Mouse (Mus musculus) forebrain, embryonic 15.5 days (tissue): ENCODE measurements around the gene Gad1. TPM values are rescaled to one million over a fixed set of nuclear protein-coding genes. Genes with fewer than 3 reads are reported as not detected.
A peak's percentile ranks its signal among the peaks of the same experiment; 100 is the strongest.

ENCODE experiments used
- ATAC-seq: fragments of 200-750 bp; cut with Nextera tagmentation; replicated peaks from 2 replicates; pipeline ENCODE4 v1.8.0; 2017; ENCODE audit warnings: mild to moderate bottlenecking, moderate TSS enrichment, moderate library complexity
- H3K27ac ChIP-seq: fragments of 300-500 bp; sonication (generic); replicated peaks from 2 replicates; pipeline ENCODE4 v1.5.1; 2015; ENCODE audit warnings: mild to moderate bottlenecking, inconsistent platforms
- H3K27me3 ChIP-seq: fragments of 300-500 bp; sonication (generic); 2 replicates; pipeline ENCODE4 v1.6.1; 2015; ENCODE audit warnings: inconsistent platforms
- H3K36me3 ChIP-seq: fragments of 300-500 bp; sonication (generic); 2 replicates; pipeline ENCODE4 v1.6.1; 2015; ENCODE audit warnings: mild to moderate bottlenecking, inconsistent platforms
- H3K4me1 ChIP-seq: fragments of 300-500 bp; sonication (generic); 2 replicates; pipeline ENCODE4 v1.6.1; 2015; ENCODE audit warnings: inconsistent platforms
- H3K4me2 ChIP-seq: fragments of 300-500 bp; sonication (generic); replicated peaks from 2 replicates; pipeline ENCODE4 v1.6.1; 2015; ENCODE audit warnings: mild to moderate bottlenecking, inconsistent platforms
- H3K4me3 ChIP-seq: fragments of 300-500 bp; sonication (generic); 2 replicates; pipeline ENCODE4 v1.5.1; 2015; ENCODE audit warnings: mild to moderate bottlenecking, inconsistent platforms
- H3K9ac ChIP-seq: fragments of 300-500 bp; sonication (generic); replicated peaks from 2 replicates; pipeline ENCODE4 v1.6.1; 2015; ENCODE audit warnings: mild to moderate bottlenecking, inconsistent platforms
- H3K9me3 ChIP-seq: fragments of 300-500 bp; sonication (generic); 2 replicates; pipeline ENCODE4 v1.6.1; 2016; ENCODE audit warnings: inconsistent platforms
- whole genome bisulfite sequencing: fragments of 180-500 bp; shearing (Covaris S2); methylation state at CpG from one replicate; pipeline ENCODE4 v1.1.7; 2015; ENCODE audit warnings: mixed read lengths; 5-methylcytosine and 5-hydroxymethylcytosine counted together
- polyA plus RNA-seq: library from polyadenylated mRNA; unstranded; fragments of >200 nt; fragmentation: Nextera tagmentation; extraction: Ambion mirVana; gene quantifications from 2 replicates; pipeline ENCODE4 v1.2.1, GENCODE M21; 2015

The Gad1 gene
- polyA plus RNA-seq, 1 experiment from 2014 or later = 71.1 TPM

- no peak overlapping the region for H3K4me2 ChIP-seq
- ATAC-seq = peak; percentile 32; the same call in 1 of the 2 replicates
- no peak overlapping the region for H3K9ac ChIP-seq
- H3K27ac ChIP-seq = no peak overlapping the region
- peaks cover 33% of the 10 kb centered on the region for H3K36me3 ChIP-seq
- no peaks in the 10 kb centered on the region for H3K27me3 ChIP-seq
- H3K9me3 ChIP-seq = no peaks in the 10 kb centered on the region
- no peaks in the 10 kb centered on the region for H3K4me1 ChIP-seq
- 81% methylated on average over 2 of the region's 2 CpGs for WGBS
- no peak overlapping the region for H3K4me3 ChIP-seq
Measured at GRCm38 (mm10) chr2:70595896-70596295, 43.0 kb downstream of the Gad1 start.

GRCm38 (mm10) chr2:70609769-70610168 lies 56.9 kb downstream of the Gad1 start:
- 49% methylated on average over 3 of the region's 3 CpGs for WGBS
- no peaks in the 10 kb centered on the region for H3K4me1 ChIP-seq
- H3K27me3 ChIP-seq = no peaks in the 10 kb centered on the region
- no peak overlapping the region for H3K4me2 ChIP-seq
- no peak overlapping the region for H3K9ac ChIP-seq
- no peak overlapping the region for H3K4me3 ChIP-seq
- no peaks in the 10 kb centered on the region for H3K9me3 ChIP-seq
- no peak for ATAC-seq
- no peaks in the 10 kb centered on the region; the same call in 1 of the 2 replicates for H3K36me3 ChIP-seq
- H3K27ac ChIP-seq = no peak overlapping the region

GRCm38 (mm10) chr2:70614745-70615351 lies 62.0 kb downstream of the Gad1 start:
- no peaks in the 10 kb centered on the region for H3K36me3 ChIP-seq
- 84% methylated on average over 7 of the region's 7 CpGs for WGBS

GRCm38 (mm10) chr2:70616076-70616475 lies 63.2 kb downstream of the Gad1 start:
- no peaks in the 10 kb centered on the region for H3K4me1 ChIP-seq
- 85% methylated on average over 2 of the region's 2 CpGs for WGBS

More at GRCm38 (mm10) chr2:70614745-70615351, 62.0 kb downstream of the Gad1 start:
- no peaks in the 10 kb centered on the region for H3K9me3 ChIP-seq
- no peak overlapping the region for H3K4me3 ChIP-seq
- no peak for ATAC-seq
- H3K27ac ChIP-seq = no peak overlapping the region
- H3K4me2 ChIP-seq = no peak overlapping the region
- no peaks in the 10 kb centered on the region for H3K4me1 ChIP-seq
- no peaks in the 10 kb centered on the region for H3K27me3 ChIP-seq
- H3K9ac ChIP-seq = no peak overlapping the region

DNA sequence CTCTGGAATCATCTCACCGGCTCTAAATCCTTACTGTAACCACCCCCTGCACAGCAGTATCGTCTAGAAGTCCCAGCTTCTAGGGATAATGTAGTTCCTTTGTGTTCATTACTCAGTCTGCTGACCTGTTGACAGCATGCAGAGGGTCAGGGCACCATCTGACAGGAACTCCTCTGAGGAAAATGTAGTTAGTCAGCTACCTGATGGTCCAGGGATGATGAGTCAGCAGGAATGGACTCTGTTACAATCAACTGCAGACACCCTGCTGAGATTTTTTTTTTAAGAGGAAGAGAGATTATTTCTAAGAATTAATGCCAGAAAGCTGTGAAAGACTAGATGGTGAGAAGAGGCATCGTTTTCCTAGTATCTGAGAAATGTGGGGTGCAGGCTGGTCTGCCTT lies 63.7 kb downstream of the Gad1 start:
- H3K9ac ChIP-seq = no peak overlapping the region
- no peaks in the 10 kb centered on the region for H3K36me3 ChIP-seq
- H3K4me3 ChIP-seq = no peak overlapping the region
- WGBS = 64% methylated on average over 3 of the region's 3 CpGs
- H3K27ac ChIP-seq = no peak overlapping the region
- no peak overlapping the region for H3K4me2 ChIP-seq
- no peaks in the 10 kb centered on the region for H3K4me1 ChIP-seq
- no peaks in the 10 kb centered on the region for H3K9me3 ChIP-seq
- H3K27me3 ChIP-seq = no peaks in the 10 kb centered on the region
- no peak for ATAC-seq

More at GRCm38 (mm10) chr2:70616076-70616475, 63.2 kb downstream of the Gad1 start:
- Histone ChIP-seq H3K4me2 (no peak overlapping the region), H3K36me3 (no peaks in the 10 kb centered on the region), H3K9ac (no peak overlapping the region), H3K27ac (no peak overlapping the region), H3K9me3 (no peaks in the 10 kb centered on the region), H3K4me3 (no peak overlapping the region), H3K27me3 (no peaks in the 10 kb centered on the region)
- no peak for ATAC-seq

- no peak for ATAC-seq
- Histone ChIP-seq H3K9me3 (no peaks in the 10 kb centered on the region), H3K4me3 (no peak overlapping the region), H3K27ac (no peak overlapping the region), H3K36me3 (no peaks in the 10 kb centered on the region), H3K4me1 (no peaks in the 10 kb centered on the region), H3K27me3 (no peaks in the 10 kb centered on the region), H3K4me2 (no peak overlapping the region), H3K9ac (no peak overlapping the region)
- 82% methylated on average over 6 of the region's 6 CpGs for WGBS
Measured at GRCm38 (mm10) chr2:70619232-70619835, 66.5 kb downstream of the Gad1 start.

GRCm38 (mm10) chr2:70620225-70620624 lies 67.4 kb downstream of the Gad1 start:
- no peak for ATAC-seq
- WGBS = 14% methylated on average over 6 of the region's 6 CpGs
- no peaks in the 10 kb centered on the region for H3K36me3 ChIP-seq

GRCm38 (mm10) chr2:70622244-70622643 lies 69.4 kb downstream of the Gad1 start:
- Histone ChIP-seq H3K9ac (no peak overlapping the region), H3K27me3 (no peaks in the 10 kb centered on the region), H3K9me3 (no peaks in the 10 kb centered on the region), H3K4me3 (no peak overlapping the region), H3K4me1 (no peaks in the 10 kb centered on the region), H3K27ac (no peak overlapping the region), H3K4me2 (no peak overlapping the region), H3K36me3 (no peaks in the 10 kb centered on the region)
- WGBS = 67% methylated on average over 4 of the region's 4 CpGs
- ATAC-seq = no peak

More at GRCm38 (mm10) chr2:70620225-70620624, 67.4 kb downstream of the Gad1 start:
- Histone ChIP-seq H3K4me1 (no peaks in the 10 kb centered on the region), H3K27me3 (no peaks in the 10 kb centered on the region), H3K4me2 (no peak overlapping the region), H3K9ac (no peak overlapping the region), H3K27ac (no peak overlapping the region), H3K9me3 (no peaks in the 10 kb centered on the region), H3K4me3 (no peak overlapping the region)

GRCm38 (mm10) chr2:70625761-70626160 lies 72.9 kb downstream of the Gad1 start:
- no peak overlapping the region for H3K27ac ChIP-seq
- H3K9me3 ChIP-seq = no peaks in the 10 kb centered on the region
- no peaks in the 10 kb centered on the region for H3K27me3 ChIP-seq
- no peak overlapping the region for H3K4me3 ChIP-seq
- ATAC-seq = no peak
- 80% methylated on average over 7 of the region's 7 CpGs for WGBS
- peaks cover 11% of the 10 kb centered on the region; the same call in 1 of the 2 replicates for H3K4me1 ChIP-seq
- no peaks in the 10 kb centered on the region for H3K36me3 ChIP-seq
- H3K4me2 ChIP-seq = no peak overlapping the region
- no peak overlapping the region for H3K9ac ChIP-seq

- Histone ChIP-seq H3K9me3 (no peaks in the 10 kb centered on the region), H3K27ac (no peak overlapping the region), H3K36me3 (no peaks in the 10 kb centered on the region), H3K4me2 (no peak overlapping the region), H3K4me3 (no peak overlapping the region), H3K9ac (no peak overlapping the region), H3K4me1 (peaks cover 11% of the 10 kb centered on the region; the same call in 1 of the 2 replicates), H3K27me3 (no peaks in the 10 kb centered on the region)
- no peak for ATAC-seq
- 94% methylated on average over 12 of the region's 12 CpGs for WGBS
Measured at GRCm38 (mm10) chr2:70628397-70628796, 75.5 kb downstream of the Gad1 start.

DNA sequence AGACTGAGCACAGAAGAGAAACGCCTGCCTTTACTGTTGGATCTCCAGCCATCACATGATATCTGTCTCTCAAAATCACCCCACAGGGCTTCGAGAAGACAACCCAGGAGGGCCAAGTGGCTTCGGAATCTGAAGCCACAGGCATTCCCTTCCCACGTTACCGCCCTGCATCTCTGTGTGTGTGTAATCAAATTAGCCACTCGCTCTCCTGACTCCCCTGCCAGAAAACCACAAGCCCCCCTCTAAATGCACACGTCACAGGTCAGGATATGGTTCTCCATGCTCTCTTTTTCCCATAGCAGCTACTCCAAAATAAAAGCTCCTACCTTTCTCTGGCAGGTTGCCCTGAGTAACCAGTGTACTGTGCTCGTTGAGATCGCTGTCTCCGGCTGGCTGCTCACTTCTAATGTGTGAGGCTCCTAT lies 76.5 kb downstream of the Gad1 start:
- Histone ChIP-seq H3K9ac (no peak overlapping the region), H3K4me2 (peak overlapping the region; percentile 29), H3K4me1 (peaks cover 11% of the 10 kb centered on the region; the same call in 1 of the 2 replicates), H3K27me3 (no peaks in the 10 kb centered on the region), H3K36me3 (no peaks in the 10 kb centered on the region), H3K4me3 (peak overlapping the region; percentile 17), H3K27ac (0 out of 2 replicates have a peak overlapping the region, but pooled peaks have one; percentile 18), H3K9me3 (no peaks in the 10 kb centered on the region)
- 8% methylated on average over 10 of the region's 10 CpGs for WGBS
- ATAC-seq = peak; percentile 88

GRCm38 (mm10) chr2:70629921-70630320 lies 77.0 kb downstream of the Gad1 start:
- Histone ChIP-seq H3K27me3 (no peaks in the 10 kb centered on the region), H3K27ac (no peak overlapping the region), H3K4me2 (peak overlapping the region; percentile 29; the same call in 1 of the 2 replicates), H3K9me3 (no peaks in the 10 kb centered on the region), H3K4me3 (0 out of 2 replicates have a peak overlapping the region, but pooled peaks have one; percentile 17), H3K9ac (no peak overlapping the region), H3K4me1 (peaks cover 11% of the 10 kb centered on the region; the same call in 1 of the 2 replicates), H3K36me3 (no peaks in the 10 kb centered on the region)
- 81% methylated on average over 3 of the region's 3 CpGs for WGBS
- ATAC-seq = no peak
